Mouse (Mus musculus) megakaryocyte-erythroid progenitor cell, adult 5-6 weeks (primary cell): ENCODE measurements around the gene AU040320. TPM values are rescaled to one million over a fixed set of nuclear protein-coding genes. Genes with fewer than 3 reads are reported as not detected.

Source experiments
- ATAC-seq: replicated peaks from 2 replicates; pipeline ENCODE4 v1.8.0; 2016; ENCODE audit warnings: mild to moderate bottlenecking, inconsistent platforms; ENCODE audit not compliant: severe bottlenecking, poor library complexity, low FRiP score, low TSS enrichment
- total RNA-seq, 2 experiments: library from RNA; stranded (forward) in 1 of 2; stranded (reverse) in 1 of 2; fragments of 200-1000, 215-1000 nt in 1 of 2; fragments of >200 nt in 1 of 2; fragmentation: Nextera tagmentation in 1 of 2; gene quantifications; 2 replicates each; pipeline ENCODE4 v1.2.3; 2014 to 2017

Gene AU040320
- total RNA-seq, 2 experiments from 2014 or later: 20.0 to 25.1 TPM

- ATAC-seq: no peak
These were observed 89.6 kb downstream of the AU040320 start for GRCm38 (mm10) chr4:126842911-126843310.

DNA sequence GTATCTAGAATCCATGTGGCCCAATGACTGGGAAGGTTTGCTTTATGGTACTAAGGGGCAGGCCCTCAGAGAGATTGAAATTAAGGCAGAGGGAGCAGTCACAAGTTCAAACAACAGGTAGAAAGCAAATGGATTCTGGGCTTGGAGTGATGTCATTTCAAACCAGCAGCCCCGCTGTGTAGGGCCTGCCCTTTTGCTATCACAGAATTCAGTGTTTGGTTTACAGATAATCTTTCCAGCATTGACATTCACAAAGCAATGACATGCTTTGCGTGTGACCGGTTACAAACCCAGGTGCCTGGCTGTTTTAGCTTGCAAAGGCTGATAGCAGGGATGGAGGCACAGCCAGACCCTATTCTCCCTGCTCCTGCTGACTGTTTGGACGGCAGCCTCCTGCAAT is 92.3 kb downstream of the AU040320 start:
- no peak for ATAC-seq

DNA sequence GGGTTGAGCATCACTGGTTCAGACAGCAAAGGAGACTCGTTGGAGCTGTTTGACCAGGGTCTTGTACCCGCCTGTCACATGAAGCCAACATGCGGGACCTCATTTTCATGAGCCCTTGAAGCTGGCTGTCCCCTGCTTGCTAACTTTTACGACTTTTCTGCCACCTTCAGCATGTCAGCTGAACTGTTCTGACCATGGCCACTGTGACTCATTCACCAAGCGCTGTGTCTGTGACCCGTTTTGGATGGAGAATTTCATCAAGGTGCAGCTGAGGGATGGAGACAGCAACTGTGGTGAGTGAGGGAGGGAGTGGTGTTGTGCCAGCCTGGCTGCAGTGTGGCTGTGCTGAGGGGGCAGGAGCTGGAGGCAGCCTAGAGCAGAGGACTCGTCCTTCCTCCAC is 93.6 kb downstream of the AU040320 start:
- no peak for ATAC-seq

- ATAC-seq: no peak
These were observed 96.9 kb downstream of the AU040320 start for GRCm38 (mm10) chr4:126850019-126850777.

GRCm38 (mm10) chr4:126850778-126851080 is 97.4 kb downstream of the AU040320 start:
- ATAC-seq: no peak

GRCm38 (mm10) chr4:126852971-126853370 is 99.6 kb downstream of the AU040320 start:
- ATAC-seq: no peak

DNA sequence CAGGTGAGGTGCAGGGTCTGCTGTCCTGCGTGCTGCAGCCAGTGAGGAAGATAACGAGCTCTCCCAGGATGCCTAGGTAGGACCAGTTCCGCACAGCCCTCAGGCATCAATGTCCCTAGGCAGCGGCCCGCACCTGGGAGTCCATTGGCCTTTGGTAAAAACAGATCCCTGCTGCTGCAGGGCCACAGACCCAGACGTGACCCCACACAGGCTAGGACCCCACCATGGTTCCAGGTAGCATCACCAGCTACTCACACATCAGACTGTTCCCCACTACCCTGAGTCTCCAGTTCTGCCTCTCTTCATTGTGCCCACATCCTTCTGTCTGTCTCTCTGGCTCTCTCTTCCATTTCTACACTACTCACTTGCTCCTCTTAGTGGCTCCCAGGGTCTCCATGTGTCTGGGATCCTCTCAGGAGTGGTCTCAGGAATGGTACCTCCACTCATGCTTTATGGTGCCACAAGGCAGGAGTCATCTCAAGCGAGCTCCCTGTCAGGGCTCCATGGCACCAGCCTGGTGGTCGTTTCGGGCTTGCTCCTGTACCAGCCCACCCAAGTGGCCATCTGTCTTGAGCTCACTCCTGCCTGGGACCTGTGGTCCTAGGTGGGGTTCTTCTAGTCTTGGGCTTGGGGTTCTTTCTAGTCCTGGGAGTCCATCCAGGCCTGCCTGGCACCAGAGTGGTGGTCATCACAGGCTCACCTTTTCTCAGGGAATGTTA is 107.1 kb downstream of the AU040320 start:
- no peak for ATAC-seq

- peak; percentile 79 for ATAC-seq
These were observed 108.3 kb downstream of the AU040320 start for GRCm38 (mm10) chr4:126861514-126862266.

DNA sequence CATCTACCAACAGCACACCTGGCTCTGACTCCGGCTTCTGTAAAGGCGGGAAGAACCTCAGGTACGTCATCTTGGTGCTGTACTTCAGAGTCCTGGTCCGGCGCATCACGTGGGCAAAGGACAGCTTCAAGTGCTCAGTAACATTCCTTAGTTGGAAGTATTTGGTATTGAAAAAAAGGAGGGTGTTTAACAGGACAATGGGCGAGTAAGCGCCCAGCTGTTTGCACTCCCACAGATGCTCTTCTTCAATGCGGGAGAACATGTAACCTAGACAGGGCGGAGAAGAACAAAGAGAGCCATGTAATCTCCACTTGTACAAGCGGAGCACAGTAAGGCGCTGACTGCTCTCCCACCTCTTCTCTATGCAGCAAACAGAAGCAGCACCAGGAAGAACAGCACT is 115.4 kb downstream of the AU040320 start:
- no peak for ATAC-seq

DNA sequence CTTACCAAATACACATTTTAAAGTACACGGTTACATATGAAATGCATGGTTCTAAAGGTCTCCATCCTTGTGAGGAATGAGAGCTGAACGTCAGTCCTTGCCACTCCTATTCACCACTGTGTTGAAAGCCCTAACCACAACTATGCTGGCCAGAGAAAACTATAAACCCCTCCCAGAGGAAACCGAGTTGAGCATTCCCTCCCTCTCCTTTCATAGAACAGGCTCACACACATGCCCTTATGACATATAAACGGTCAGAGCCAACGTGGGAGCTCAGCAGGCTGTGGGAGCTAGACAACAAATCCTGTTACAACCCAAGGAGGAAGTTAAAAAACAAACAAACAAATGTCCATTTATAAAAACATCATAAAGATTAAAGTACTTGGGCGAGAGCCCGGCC is 119.4 kb downstream of the AU040320 start:
- ATAC-seq: no peak

DNA sequence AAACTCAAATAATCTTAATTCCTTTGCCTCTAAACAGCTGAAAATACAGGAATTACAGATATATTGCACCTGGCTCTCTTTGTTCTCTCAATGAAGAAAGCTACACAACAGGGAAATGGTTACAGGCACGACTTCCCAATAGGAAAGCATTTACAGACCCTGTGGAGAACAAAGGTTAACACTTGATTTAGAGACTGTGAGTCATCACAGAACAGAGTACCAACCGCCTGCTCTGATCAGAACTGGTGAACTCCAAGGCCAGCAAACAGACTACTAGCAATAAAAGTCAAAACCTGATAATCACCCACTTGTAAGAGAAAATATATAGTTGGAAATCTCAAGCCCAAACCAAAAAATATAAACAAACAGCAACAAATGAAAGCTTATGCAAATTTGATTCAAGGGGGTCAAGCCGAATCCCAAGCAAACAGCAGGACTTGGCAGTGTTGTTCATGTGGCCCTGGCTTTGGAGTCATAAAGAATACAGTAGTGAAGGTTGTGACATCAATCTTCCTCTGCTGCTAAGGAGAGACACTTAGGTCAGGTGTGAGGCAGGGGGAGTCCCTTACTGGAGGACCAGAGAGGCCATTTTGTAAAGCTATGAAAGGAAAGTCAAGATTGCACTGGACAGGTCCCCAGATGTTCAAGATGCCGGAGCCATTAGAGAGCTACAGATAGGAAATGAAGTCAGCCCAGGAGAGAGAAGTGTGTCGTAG is 126.4 kb downstream of the AU040320 start:
- ATAC-seq: no peak

GRCm38 (mm10) chr4:126883602-126884001 is 130.3 kb downstream of the AU040320 start:
- no peak for ATAC-seq

GRCm38 (mm10) chr4:126885953-126886352 is 132.6 kb downstream of the AU040320 start:
- no peak for ATAC-seq

GRCm38 (mm10) chr4:126889879-126890278 is 136.5 kb downstream of the AU040320 start:
- ATAC-seq: 0 out of 2 replicates have a peak, but pooled peaks have one; percentile 10

Other genes starting within 250 kb of the AU040320 start
- 0.90 and 1.0 TPM in 2 replicates for gene Ago4, start 220.1 kb upstream of the AU040320 start, total RNA-seq (2014; fragmentation: Nextera tagmentation)
- 2.0 and 3.5 TPM in 2 replicates for gene Ago4, start 220.1 kb upstream of the AU040320 start, total RNA-seq (2017)
- 48.9 and 73.1 TPM in 2 replicates for gene Clspn, start 196.6 kb upstream of the AU040320 start, total RNA-seq (2014; fragmentation: Nextera tagmentation)
- 92.8 and 119 TPM in 2 replicates for gene Clspn, start 196.6 kb upstream of the AU040320 start, total RNA-seq (2017)
- 0.37 TPM in 1 of 2 replicates, not detected in the other for gene 5730409E04Rik, start 143.7 kb upstream of the AU040320 start, total RNA-seq (2014; fragmentation: Nextera tagmentation)
- 0.53 TPM in 1 of 2 replicates, not detected in the other for gene 5730409E04Rik, start 143.7 kb upstream of the AU040320 start, total RNA-seq (2017)
- gene Psmb2, start 75.9 kb upstream of the AU040320 start, total RNA-seq (2014; fragmentation: Nextera tagmentation): 290 and 339 TPM in 2 replicates
- gene Psmb2, start 75.9 kb upstream of the AU040320 start, total RNA-seq (2017): 111 and 188 TPM in 2 replicates
- gene Tfap2e, start 17.3 kb upstream of the AU040320 start, total RNA-seq (2014; fragmentation: Nextera tagmentation): not detected in 2 replicates
- not detected in 2 replicates for gene Tfap2e, start 17.3 kb upstream of the AU040320 start, total RNA-seq (2017)
- gene Ncdn, start 106 bp upstream of the AU040320 start, total RNA-seq (2014; fragmentation: Nextera tagmentation): 14.3 and 22.2 TPM in 2 replicates
- gene Ncdn, start 106 bp upstream of the AU040320 start, total RNA-seq (2017): 5.9 and 11.7 TPM in 2 replicates
- gene Zmym4, start 214.6 kb downstream of the AU040320 start, total RNA-seq (2014; fragmentation: Nextera tagmentation): 38.7 and 57.2 TPM in 2 replicates
- 41.2 and 56.1 TPM in 2 replicates for gene Zmym4, start 214.6 kb downstream of the AU040320 start, total RNA-seq (2017)